Mouse (Mus musculus) hindbrain, embryonic 12.5 days (tissue): Measurements from ENCODE around the gene Sgpl1. TPM values are rescaled to one million over a fixed set of nuclear protein-coding genes. Genes with fewer than 3 reads are reported as not detected.

ENCODE experiments used
- ATAC-seq: fragments of 200-750 bp; cut with Nextera tagmentation; 2 replicates; pipeline ENCODE4 v1.8.0; 2017; ENCODE audit warnings: moderate TSS enrichment; ENCODE audit not compliant: low FRiP score
- H3K27ac ChIP-seq: fragments of 300-500 bp; sonication (generic); 2 replicates; pipeline ENCODE4 v1.5.1; 2016; ENCODE audit warnings: mild to moderate bottlenecking
- H3K27me3 ChIP-seq: fragments of 300-500 bp; sonication (generic); 2 replicates; pipeline ENCODE4 v1.6.1; 2016; ENCODE audit warnings: mild to moderate bottlenecking
- H3K36me3 ChIP-seq: fragments of 300-500 bp; sonication (generic); 2 replicates; pipeline ENCODE4 v1.6.1; 2016; ENCODE audit warnings: mild to moderate bottlenecking
- H3K4me1 ChIP-seq: fragments of 300-500 bp; sonication (generic); 2 replicates; pipeline ENCODE4 v1.6.1; 2016
- H3K4me2 ChIP-seq: fragments of 300-500 bp; sonication (generic); replicated peaks from 2 replicates; pipeline ENCODE4 v1.6.1; 2016; ENCODE audit warnings: mild to moderate bottlenecking
- H3K4me3 ChIP-seq: fragments of 300-500 bp; sonication (generic); 2 replicates; pipeline ENCODE4 v1.5.1; 2016; ENCODE audit warnings: mild to moderate bottlenecking
- H3K9ac ChIP-seq: fragments of 300-500 bp; sonication (generic); 2 replicates; pipeline ENCODE4 v1.6.1; 2016; ENCODE audit warnings: mild to moderate bottlenecking, moderate library complexity
- H3K9me3 ChIP-seq: fragments of 300-500 bp; sonication (generic); replicated peaks from 2 replicates; pipeline ENCODE4 v1.6.1; 2016; ENCODE audit warnings: mild to moderate bottlenecking
- WGBS: fragments of 180-500 bp; shearing (Covaris S2); methylation state at CpG from one replicate; pipeline ENCODE4 v1.1.7; 2016; 5-methylcytosine and 5-hydroxymethylcytosine counted together
- polyA plus RNA-seq: library from polyadenylated mRNA; unstranded; fragments of >200 nt; fragmentation: Nextera tagmentation; extraction: Ambion mirVana; gene quantifications from 2 replicates; pipeline ENCODE4 v1.2.1, GENCODE M21; 2016

Gene Sgpl1
- polyA plus RNA-seq, 1 experiment from 2014 or later = 91.7 TPM

GRCm38 (mm10) chr10:61149476-61149875, 2.0 kb upstream of the Sgpl1 start:
- Histone ChIP-seq H3K4me2 (no peak overlapping the region), H3K9ac (no peak overlapping the region), H3K36me3 (no peaks in the 10 kb centered on the region), H3K4me3 (no peak overlapping the region), H3K27ac (no peak overlapping the region), H3K27me3 (no peaks in the 10 kb centered on the region), H3K4me1 (peaks cover 9% of the 10 kb centered on the region), H3K9me3 (no peaks in the 10 kb centered on the region)
- ATAC-seq = no peak
- WGBS = 86% methylated on average over 3 of the region's 3 CpGs

- Histone ChIP-seq H3K36me3 (no peaks in the 10 kb centered on the region), H3K27me3 (no peaks in the 10 kb centered on the region), H3K4me1 (peaks cover 9% of the 10 kb centered on the region), H3K27ac (peak overlapping the region; percentile 97), H3K4me3 (peak overlapping the region; percentile 85), H3K9ac (peak overlapping the region; percentile 97), H3K9me3 (no peaks in the 10 kb centered on the region), H3K4me2 (peak overlapping the region; percentile 95)
- ATAC-seq = peak; percentile 68; the same call in 1 of the 2 replicates
- WGBS = 2% methylated on average over 14 of the region's 14 CpGs
These were observed 721 bp downstream of the Sgpl1 start for GRCm38 (mm10) chr10:61146807-61147156.

GRCm38 (mm10) chr10:61146119-61146806, 1.2 kb downstream of the Sgpl1 start:
- peak; percentile 70 for ATAC-seq
- H3K36me3 ChIP-seq = no peaks in the 10 kb centered on the region
- peak overlapping the region; percentile 95 for H3K4me2 ChIP-seq
- peak overlapping the region; percentile 85 for H3K4me3 ChIP-seq
- H3K9ac ChIP-seq = peak overlapping the region; percentile 97
- H3K27ac ChIP-seq = peak overlapping the region; percentile 97
- no peaks in the 10 kb centered on the region for H3K27me3 ChIP-seq
- WGBS = 1% methylated on average over 51 of the region's 53 CpGs
- no peaks in the 10 kb centered on the region for H3K9me3 ChIP-seq
- peaks cover 9% of the 10 kb centered on the region for H3K4me1 ChIP-seq

DNA sequence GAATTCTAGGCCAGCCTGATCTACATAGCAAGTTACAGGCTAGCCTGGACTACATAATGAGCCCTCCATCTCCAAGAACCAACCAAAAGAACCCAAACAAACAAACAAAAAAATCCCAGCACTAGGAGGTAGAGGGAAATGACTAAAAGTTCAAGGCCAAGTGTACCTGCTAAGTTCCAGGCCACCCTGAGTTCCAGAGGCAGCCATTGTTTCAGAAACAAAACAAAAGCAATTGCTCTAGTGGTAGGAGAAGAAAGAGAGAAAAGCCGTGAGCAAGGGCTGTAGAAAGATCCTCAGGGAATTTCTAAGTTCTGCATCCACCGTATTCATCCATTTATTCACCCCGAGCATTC, 1.8 kb downstream of the Sgpl1 start:
- H3K4me3 ChIP-seq = peak overlapping the region; percentile 85
- no peaks in the 10 kb centered on the region for H3K9me3 ChIP-seq
- no peak for ATAC-seq
- H3K36me3 ChIP-seq = no peaks in the 10 kb centered on the region
- peaks cover 9% of the 10 kb centered on the region for H3K4me1 ChIP-seq
- H3K27ac ChIP-seq = peak overlapping the region; percentile 97
- WGBS = 0% methylated on average over 3 of the region's 3 CpGs
- no peaks in the 10 kb centered on the region for H3K27me3 ChIP-seq
- H3K9ac ChIP-seq = peak overlapping the region; percentile 97
- peak overlapping the region; percentile 95 for H3K4me2 ChIP-seq

GRCm38 (mm10) chr10:61143343-61143742, 4.2 kb downstream of the Sgpl1 start:
- ATAC-seq = no peak
- WGBS = 93% methylated on average over 2 of the region's 2 CpGs

GRCm38 (mm10) chr10:61137567-61137966, 9.9 kb downstream of the Sgpl1 start:
- H3K9ac ChIP-seq = no peak overlapping the region
- H3K4me1 ChIP-seq = no peaks in the 10 kb centered on the region
- no peak for ATAC-seq
- H3K27me3 ChIP-seq = no peaks in the 10 kb centered on the region
- no peak overlapping the region for H3K27ac ChIP-seq
- H3K36me3 ChIP-seq = peaks cover 4% of the 10 kb centered on the region
- no peak overlapping the region for H3K4me3 ChIP-seq
- H3K4me2 ChIP-seq = no peak overlapping the region
- H3K9me3 ChIP-seq = no peaks in the 10 kb centered on the region
- 80% methylated on average over 1 of the region's 1 CpGs for WGBS

More at GRCm38 (mm10) chr10:61143343-61143742, 4.2 kb downstream of the Sgpl1 start:
- Histone ChIP-seq H3K9ac (no peak overlapping the region), H3K4me2 (no peak overlapping the region), H3K27ac (no peak overlapping the region), H3K4me1 (peaks cover 9% of the 10 kb centered on the region), H3K9me3 (no peaks in the 10 kb centered on the region), H3K27me3 (no peaks in the 10 kb centered on the region), H3K4me3 (no peak overlapping the region), H3K36me3 (peaks cover 4% of the 10 kb centered on the region)

DNA sequence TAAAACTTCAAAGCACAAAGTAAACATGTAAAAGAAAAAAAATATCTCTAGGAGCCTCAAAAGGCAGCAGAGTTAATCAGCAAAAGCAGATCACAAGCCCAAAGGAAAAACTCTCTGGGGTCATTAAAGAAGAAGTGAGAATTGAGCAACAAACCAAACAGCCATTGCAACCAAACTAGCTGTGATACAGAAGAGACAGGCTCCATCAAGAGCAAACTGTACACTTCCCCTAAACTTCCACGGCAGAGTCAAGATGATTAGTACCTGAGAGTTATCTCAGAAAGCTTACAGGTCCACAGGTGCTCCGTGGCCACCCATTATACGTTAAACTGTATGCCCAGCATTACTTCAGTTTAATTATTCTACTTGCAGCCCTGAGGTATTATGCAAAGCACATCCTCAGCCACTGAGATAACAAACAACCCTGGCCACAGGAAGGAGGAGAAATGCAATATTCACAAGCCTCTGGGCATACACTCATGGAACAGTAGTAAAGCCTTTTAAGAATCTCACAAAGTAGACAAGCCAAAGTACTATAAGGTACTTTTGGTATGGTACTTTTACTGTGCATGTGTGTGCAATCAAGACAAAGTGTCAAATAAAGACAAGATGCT, 12.2 kb downstream of the Sgpl1 start:
- Histone ChIP-seq H3K9me3 (no peaks in the 10 kb centered on the region), H3K9ac (no peak overlapping the region), H3K4me3 (no peak overlapping the region), H3K36me3 (peaks cover 9% of the 10 kb centered on the region), H3K4me2 (no peak overlapping the region), H3K27ac (no peak overlapping the region), H3K4me1 (no peaks in the 10 kb centered on the region), H3K27me3 (no peaks in the 10 kb centered on the region)
- no peak for ATAC-seq
- WGBS = 73% methylated on average over 3 of the region's 3 CpGs

DNA sequence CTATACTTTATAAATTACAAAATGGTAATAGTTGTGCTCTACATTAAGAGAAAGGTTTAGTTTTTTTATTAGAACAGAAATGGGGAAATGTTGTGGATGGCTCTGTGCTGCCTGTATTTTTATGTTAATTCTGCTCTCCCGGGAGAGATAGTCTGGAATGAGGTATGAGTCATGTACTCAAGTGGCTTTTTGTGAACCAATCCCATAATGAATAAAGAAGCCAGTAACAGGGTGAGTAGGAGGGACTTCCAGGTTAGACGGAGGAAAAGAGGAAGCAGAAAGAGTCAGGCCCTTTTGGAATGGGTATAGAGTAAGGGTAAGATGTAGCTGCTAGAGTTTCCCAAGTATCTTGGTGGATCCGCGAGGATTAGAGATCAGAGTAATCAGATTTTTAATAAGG, 13.5 kb downstream of the Sgpl1 start:
- H3K9me3 ChIP-seq = no peaks in the 10 kb centered on the region
- no peaks in the 10 kb centered on the region for H3K27me3 ChIP-seq
- H3K36me3 ChIP-seq = peaks cover 5% of the 10 kb centered on the region; the same call in 1 of the 2 replicates
- 78% methylated on average over 4 of the region's 4 CpGs for WGBS
- H3K4me3 ChIP-seq = no peak overlapping the region
- no peak overlapping the region for H3K9ac ChIP-seq
- H3K4me2 ChIP-seq = no peak overlapping the region
- no peak overlapping the region for H3K27ac ChIP-seq
- H3K4me1 ChIP-seq = no peaks in the 10 kb centered on the region
- no peak for ATAC-seq

GRCm38 (mm10) chr10:61130959-61131358, 16.5 kb downstream of the Sgpl1 start:
- Histone ChIP-seq H3K4me3 (no peak overlapping the region), H3K4me2 (no peak overlapping the region), H3K27ac (no peak overlapping the region), H3K9ac (no peak overlapping the region), H3K9me3 (no peaks in the 10 kb centered on the region), H3K36me3 (peaks cover 13% of the 10 kb centered on the region), H3K27me3 (no peaks in the 10 kb centered on the region), H3K4me1 (no peaks in the 10 kb centered on the region)
- no peak for ATAC-seq
- 84% methylated on average over 3 of the region's 3 CpGs for WGBS

DNA sequence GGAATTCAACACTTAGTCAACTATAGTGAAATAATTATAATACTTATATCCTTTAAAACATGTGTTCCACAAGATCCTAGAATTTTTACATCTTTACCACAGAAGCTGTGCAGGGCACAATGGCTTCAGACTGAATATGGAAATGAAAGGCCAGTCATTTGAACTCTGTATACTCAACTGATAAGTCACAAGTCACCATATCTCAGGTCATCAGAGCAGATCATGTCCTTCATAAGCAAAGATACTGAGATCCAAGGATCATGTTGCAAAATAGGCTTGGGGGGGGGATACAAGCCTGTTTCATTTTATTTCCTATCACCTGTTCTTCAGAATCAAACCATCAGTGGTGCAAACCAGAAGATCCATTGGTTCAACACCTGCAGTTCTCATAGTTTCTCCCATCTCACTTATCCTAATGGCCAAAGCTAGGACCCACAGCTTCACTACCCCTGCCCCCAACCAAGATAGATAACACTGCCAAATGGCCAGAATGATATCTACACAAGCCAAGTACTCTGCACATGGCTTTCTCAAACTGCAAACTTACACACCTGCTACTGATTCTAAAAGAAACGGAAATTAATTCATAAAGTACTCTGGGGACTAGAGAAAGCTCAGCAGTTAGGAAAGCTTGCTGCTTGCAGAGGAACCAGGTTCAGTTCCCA, 18.7 kb downstream of the Sgpl1 start:
- Histone ChIP-seq H3K27me3 (no peaks in the 10 kb centered on the region), H3K4me1 (no peaks in the 10 kb centered on the region), H3K36me3 (peaks cover 13% of the 10 kb centered on the region), H3K27ac (no peak overlapping the region), H3K4me2 (no peak overlapping the region), H3K9ac (no peak overlapping the region), H3K4me3 (no peak overlapping the region), H3K9me3 (no peaks in the 10 kb centered on the region)
- ATAC-seq = no peak
- 95% methylated on average over 1 of the region's 1 CpGs for whole genome bisulfite sequencing

DNA sequence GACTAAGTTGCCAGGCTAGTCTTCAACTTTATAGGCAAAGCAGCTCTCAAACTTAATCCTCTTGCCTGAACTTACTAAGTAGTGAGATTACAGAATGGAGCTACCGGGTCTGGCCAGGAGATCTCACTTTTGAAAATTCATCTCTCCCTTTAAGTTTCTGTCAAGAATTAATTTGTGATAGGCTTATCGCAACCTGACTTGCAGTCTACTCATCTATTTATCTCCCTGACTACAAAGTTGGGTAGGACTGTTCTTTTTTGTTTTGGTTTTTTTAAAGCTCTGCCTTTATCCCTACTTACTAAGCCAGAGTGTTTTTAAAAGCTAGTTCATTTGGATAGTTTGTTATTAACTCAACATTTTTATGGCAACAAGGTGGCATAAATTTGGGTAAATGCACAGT, 23.0 kb downstream of the Sgpl1 start:
- Histone ChIP-seq H3K4me1 (no peaks in the 10 kb centered on the region), H3K4me2 (no peak overlapping the region), H3K27ac (no peak overlapping the region), H3K4me3 (no peak overlapping the region), H3K9ac (no peak overlapping the region), H3K36me3 (peaks cover 25% of the 10 kb centered on the region), H3K27me3 (no peaks in the 10 kb centered on the region), H3K9me3 (no peaks in the 10 kb centered on the region)
- WGBS = 96% methylated on average over 2 of the region's 2 CpGs
- ATAC-seq = no peak

DNA sequence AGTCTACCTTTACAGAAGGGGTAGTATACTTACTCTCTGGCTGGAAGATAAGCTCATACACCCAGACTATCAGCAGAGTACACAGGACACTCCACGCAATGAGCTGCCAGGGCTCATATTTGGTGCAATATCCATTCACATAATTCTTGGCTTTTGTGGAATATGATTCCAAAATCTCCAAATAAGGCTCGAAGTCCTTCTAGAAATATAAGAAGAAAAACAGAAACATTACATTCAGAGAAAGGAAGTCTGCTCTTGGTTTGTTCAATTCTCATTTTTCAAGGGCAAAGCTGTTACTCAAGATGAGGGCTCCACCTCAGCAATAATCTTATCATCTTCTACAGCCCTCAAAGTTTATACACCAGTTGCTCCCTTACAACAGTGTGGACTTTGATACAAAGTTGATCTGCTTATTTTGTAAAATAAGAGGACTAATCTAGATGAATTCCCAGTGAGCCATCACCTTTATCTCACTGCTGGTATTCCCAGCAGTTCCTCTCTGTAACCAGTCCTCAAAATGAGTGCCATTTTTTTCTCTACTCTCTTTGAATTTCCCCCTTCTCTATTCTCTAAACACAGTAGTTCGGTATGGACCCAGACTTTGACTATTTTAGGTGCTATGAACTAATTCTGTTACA, 24.1 kb downstream of the Sgpl1 start:
- WGBS = 89% methylated on average over 3 of the region's 3 CpGs
- no peak for ATAC-seq
- Histone ChIP-seq H3K9me3 (no peaks in the 10 kb centered on the region), H3K4me3 (no peak overlapping the region), H3K27me3 (no peaks in the 10 kb centered on the region), H3K4me1 (no peaks in the 10 kb centered on the region), H3K9ac (no peak overlapping the region), H3K36me3 (peaks cover 28% of the 10 kb centered on the region), H3K4me2 (no peak overlapping the region), H3K27ac (no peak overlapping the region)
